Mouse (Mus musculus): ENCODE data around the gene Mvb12b.

Gene Mvb12b

DNA sequence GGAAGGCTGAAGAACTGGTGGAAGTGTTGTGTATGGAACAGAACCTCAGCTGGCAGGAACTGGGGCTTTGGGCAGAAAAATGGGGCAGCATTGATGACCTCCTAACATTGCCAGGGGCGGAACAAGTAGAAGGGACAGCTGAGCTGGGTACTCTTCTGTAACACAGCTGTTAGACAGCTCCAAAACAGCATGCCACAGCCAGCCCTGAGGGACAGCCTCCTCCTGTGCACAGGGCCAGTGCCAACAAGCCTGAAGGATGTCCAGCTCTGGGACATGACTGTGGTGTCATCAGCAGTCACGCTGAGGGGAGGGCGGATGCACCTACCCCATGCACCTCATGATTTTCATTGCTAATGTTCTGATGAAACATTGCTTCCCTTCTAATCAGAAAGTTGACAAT is 78.7 kb downstream of the Mvb12b start:
- no peak overlapping the region for H3K4me3 ChIP-seq (replicated peaks; ENCODE audit: low read length)
- peaks cover 11% of the 10 kb centered on the region; the same call in 1 of the 2 replicates for H3K4me1 ChIP-seq (replicated peaks; ENCODE audit: low read depth, low read length)
- H3K36me3 ChIP-seq (ENCODE audit: insufficient read depth, low read length) = no peaks in the 10 kb centered on the region
- H3K27me3 ChIP-seq (ENCODE audit: insufficient read depth, low read length) = no peaks in the 10 kb centered on the region; the same call in 1 of the 2 replicates
- TF ChIP-seq CTCF (conservative IDR thresholded peaks at IDR 0.05; ENCODE audit: low read length) = no peak
- TF ChIP-seq NANOG (IDR thresholded peaks at IDR 0.05; ENCODE audit: borderline replicate concordance, low read length) = no peak
- TF ChIP-seq POU5F1 (IDR thresholded peaks at IDR 0.05; ENCODE audit: borderline replicate concordance, low read length) = no peak
- no peaks in the 10 kb centered on the region for H3K9me3 ChIP-seq (ENCODE audit: low read length)

DNA sequence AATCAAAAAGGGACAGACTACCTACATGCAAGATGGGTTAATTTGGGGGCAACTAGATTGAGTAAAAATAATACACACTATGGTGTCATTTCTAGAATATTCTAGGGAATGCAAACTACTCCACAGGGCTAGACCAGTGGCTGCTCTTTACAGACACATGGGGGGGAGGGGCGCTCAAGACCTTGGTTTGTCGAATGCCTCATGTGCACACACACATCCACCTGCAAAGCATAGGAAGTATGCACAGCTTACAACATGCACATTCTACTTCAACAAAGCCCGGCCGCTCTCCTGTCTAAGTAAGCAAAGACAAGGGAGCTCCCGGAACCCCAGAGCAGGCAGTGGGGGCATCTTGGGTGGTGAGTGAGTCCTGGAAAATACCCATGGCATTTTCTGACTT is 79.7 kb downstream of the Mvb12b start:
- H3K9me3 ChIP-seq (ENCODE audit: low read length) = no peaks in the 10 kb centered on the region

DNA sequence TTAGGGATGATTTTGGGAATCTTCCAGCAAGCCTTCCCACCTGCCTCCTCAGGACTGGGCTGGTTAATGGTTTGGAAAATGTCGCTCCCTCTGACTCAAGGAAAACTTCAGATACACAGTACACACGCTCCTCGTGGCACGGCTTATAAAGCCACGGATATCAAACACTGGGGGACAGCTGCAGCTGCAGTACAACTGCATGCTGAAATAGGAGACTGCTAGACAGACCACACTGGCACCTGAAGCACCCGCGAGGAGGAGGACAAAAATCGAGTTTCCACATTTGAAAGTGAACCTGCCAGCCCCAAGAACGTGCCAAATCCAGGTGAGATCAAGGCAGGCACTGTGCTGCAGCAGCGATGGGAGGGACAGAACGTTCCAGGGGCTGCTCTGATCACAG is 82.1 kb downstream of the Mvb12b start:
- no peaks in the 10 kb centered on the region for H3K9me3 ChIP-seq (ENCODE audit: low read length)
- H3K36me3 ChIP-seq (ENCODE audit: insufficient read depth, low read length) = no peaks in the 10 kb centered on the region
- no peak overlapping the region for H3K4me3 ChIP-seq (replicated peaks; ENCODE audit: low read length)
- peaks cover 3% of the 10 kb centered on the region; the same call in 1 of the 2 replicates for H3K27me3 ChIP-seq (ENCODE audit: insufficient read depth, low read length)
- H3K4me1 ChIP-seq (replicated peaks; ENCODE audit: low read depth, low read length) = peaks cover 17% of the 10 kb centered on the region
- no peak for TF ChIP-seq NANOG (IDR thresholded peaks at IDR 0.05; ENCODE audit: borderline replicate concordance, low read length)

More for the DNA sequence above, 79.7 kb downstream of the Mvb12b start:
- Histone ChIP-seq H3K4me1 (replicated peaks; ENCODE audit: low read depth, low read length) (peaks cover 9% of the 10 kb centered on the region; the same call in 1 of the 2 replicates), H3K27me3 (ENCODE audit: insufficient read depth, low read length) (peaks cover under 1% of the 10 kb centered on the region; the same call in 1 of the 2 replicates), H3K36me3 (ENCODE audit: insufficient read depth, low read length) (no peaks in the 10 kb centered on the region), H3K4me3 (replicated peaks; ENCODE audit: low read length) (no peak overlapping the region)
- TF ChIP-seq POU5F1 (IDR thresholded peaks at IDR 0.05; ENCODE audit: borderline replicate concordance, low read length) (no peak), NANOG (IDR thresholded peaks at IDR 0.05; ENCODE audit: borderline replicate concordance, low read length) (no peak), CTCF (conservative IDR thresholded peaks at IDR 0.05; ENCODE audit: low read length) (no peak)

DNA sequence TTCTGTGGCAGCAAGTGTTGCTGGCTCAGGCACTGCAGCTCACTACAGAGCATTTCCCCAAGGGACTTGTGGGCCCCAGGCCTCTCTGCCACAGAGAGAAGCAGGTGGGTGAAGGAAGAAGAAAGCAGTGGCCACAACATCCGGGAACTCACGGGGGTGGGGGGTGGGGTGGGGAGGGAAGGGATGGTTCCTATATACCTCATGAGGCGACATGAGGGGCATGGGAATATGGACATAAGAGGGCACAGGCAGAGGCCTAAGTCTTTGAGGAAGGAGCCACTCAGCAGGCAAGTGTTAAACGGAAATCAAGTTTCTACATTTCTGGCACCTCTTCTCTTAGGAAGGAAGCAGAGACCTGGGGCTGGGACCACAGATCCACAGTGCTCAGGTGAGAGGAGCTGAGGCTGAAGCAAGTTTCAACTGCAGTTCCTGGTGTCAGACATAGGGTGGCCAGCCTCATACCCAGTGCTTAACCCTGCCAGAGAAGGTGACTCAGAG is 84.0 kb downstream of the Mvb12b start:
- H3K4me1 ChIP-seq (replicated peaks; ENCODE audit: low read depth, low read length) = peaks cover 17% of the 10 kb centered on the region
- TF ChIP-seq POU5F1 (IDR thresholded peaks at IDR 0.05; ENCODE audit: borderline replicate concordance, low read length) (no peak), CTCF (conservative IDR thresholded peaks at IDR 0.05; ENCODE audit: low read length) (no peak), NANOG (IDR thresholded peaks at IDR 0.05; ENCODE audit: borderline replicate concordance, low read length) (no peak)
- H3K36me3 ChIP-seq (ENCODE audit: insufficient read depth, low read length) = no peaks in the 10 kb centered on the region
- H3K4me3 ChIP-seq (replicated peaks; ENCODE audit: low read length) = no peak overlapping the region
- H3K27me3 ChIP-seq (ENCODE audit: insufficient read depth, low read length) = peaks cover 3% of the 10 kb centered on the region; the same call in 1 of the 2 replicates
- H3K9me3 ChIP-seq (ENCODE audit: low read length) = no peaks in the 10 kb centered on the region

DNA sequence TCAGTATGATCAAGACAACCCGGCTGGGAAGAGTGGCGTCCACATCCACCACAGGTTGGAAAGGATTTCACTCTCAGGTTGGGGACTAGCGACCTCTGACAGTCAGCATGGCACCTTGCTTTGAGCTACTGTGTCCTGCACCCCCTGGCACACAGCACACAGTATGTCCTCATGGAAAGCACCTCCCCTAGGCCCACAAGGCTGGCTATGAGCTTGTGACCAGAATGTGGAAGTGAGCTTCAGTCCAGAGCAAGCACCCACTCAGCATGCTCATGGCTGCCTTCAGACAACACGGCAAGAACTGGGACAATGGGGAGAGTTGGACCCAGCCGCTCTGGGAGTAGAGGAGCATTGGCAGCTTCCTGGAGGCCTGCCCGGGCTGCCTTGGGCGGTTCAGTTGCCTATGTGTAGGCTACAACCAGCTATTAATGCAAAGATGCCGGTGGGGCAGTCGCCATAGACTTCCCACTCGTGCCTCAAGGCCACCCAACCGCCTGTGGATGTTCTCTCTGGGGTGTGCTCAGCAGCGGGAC is 84.6 kb downstream of the Mvb12b start:
- peaks cover 17% of the 10 kb centered on the region for H3K4me1 ChIP-seq (replicated peaks; ENCODE audit: low read depth, low read length)
- no peak overlapping the region for H3K4me3 ChIP-seq (replicated peaks; ENCODE audit: low read length)
- no peaks in the 10 kb centered on the region for H3K9me3 ChIP-seq (ENCODE audit: low read length)
- TF ChIP-seq NANOG (IDR thresholded peaks at IDR 0.05; ENCODE audit: borderline replicate concordance, low read length) (no peak), POU5F1 (IDR thresholded peaks at IDR 0.05; ENCODE audit: borderline replicate concordance, low read length) (no peak), CTCF (conservative IDR thresholded peaks at IDR 0.05; ENCODE audit: low read length) (no peak)
- peaks cover 3% of the 10 kb centered on the region; the same call in 1 of the 2 replicates for H3K27me3 ChIP-seq (ENCODE audit: insufficient read depth, low read length)
- H3K36me3 ChIP-seq (ENCODE audit: insufficient read depth, low read length) = no peaks in the 10 kb centered on the region

DNA sequence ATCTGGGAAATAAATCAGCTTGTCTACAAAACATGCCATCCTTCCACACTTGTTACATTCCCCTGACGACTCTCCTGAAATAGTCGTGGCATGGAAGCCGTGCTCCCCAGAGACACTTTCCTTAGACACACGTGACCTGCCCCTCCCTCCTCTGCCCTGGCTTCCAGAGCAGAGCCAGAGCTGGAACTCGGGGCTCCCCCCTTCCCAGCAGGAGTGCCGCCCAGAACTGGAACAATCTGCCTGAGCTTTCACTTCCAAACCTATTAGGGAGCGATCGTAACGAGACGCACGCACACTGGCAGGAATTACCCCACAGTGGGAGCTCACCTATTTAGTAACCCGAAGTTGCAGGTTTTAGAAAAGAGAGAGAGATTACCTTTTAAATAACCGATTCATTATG is 86.0 kb downstream of the Mvb12b start:
- Histone ChIP-seq H3K4me3 (replicated peaks; ENCODE audit: low read length) (no peak overlapping the region), H3K4me1 (replicated peaks; ENCODE audit: low read depth, low read length) (peaks cover 17% of the 10 kb centered on the region), H3K9me3 (ENCODE audit: low read length) (no peaks in the 10 kb centered on the region), H3K36me3 (ENCODE audit: insufficient read depth, low read length) (no peaks in the 10 kb centered on the region), H3K27me3 (ENCODE audit: insufficient read depth, low read length) (peaks cover 3% of the 10 kb centered on the region; the same call in 1 of the 2 replicates)
- TF ChIP-seq CTCF (conservative IDR thresholded peaks at IDR 0.05; ENCODE audit: low read length) (no peak), NANOG (IDR thresholded peaks at IDR 0.05; ENCODE audit: borderline replicate concordance, low read length) (no peak)

DNA sequence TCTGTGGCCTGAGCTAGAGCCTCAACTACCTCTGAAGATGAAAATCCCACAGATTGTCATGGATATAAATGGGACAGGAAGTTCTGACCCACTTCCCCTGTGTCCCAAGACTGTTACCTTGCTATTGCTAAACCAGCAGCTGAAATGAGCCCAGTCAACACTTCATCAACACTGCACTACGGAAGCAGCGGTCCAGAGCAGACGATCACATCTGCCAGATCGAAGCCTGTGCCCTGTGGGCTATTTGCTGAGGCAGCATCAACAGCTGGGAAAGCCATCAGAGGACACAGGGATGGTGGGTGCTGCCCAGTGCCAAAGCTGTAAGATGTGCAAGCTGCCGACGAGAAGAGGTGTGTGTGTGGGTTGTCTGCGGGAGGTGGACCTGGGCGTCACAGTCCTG is 86.4 kb downstream of the Mvb12b start:
- H3K9me3 ChIP-seq (ENCODE audit: low read length) = no peaks in the 10 kb centered on the region
- H3K27me3 ChIP-seq (ENCODE audit: insufficient read depth, low read length) = peaks cover 3% of the 10 kb centered on the region; the same call in 1 of the 2 replicates
- no peak overlapping the region for H3K4me3 ChIP-seq (replicated peaks; ENCODE audit: low read length)
- TF ChIP-seq CTCF (conservative IDR thresholded peaks at IDR 0.05; ENCODE audit: low read length) (no peak), POU5F1 (IDR thresholded peaks at IDR 0.05; ENCODE audit: borderline replicate concordance, low read length) (no peak), NANOG (IDR thresholded peaks at IDR 0.05; ENCODE audit: borderline replicate concordance, low read length) (no peak)
- H3K36me3 ChIP-seq (ENCODE audit: insufficient read depth, low read length) = no peaks in the 10 kb centered on the region
- peaks cover 17% of the 10 kb centered on the region for H3K4me1 ChIP-seq (replicated peaks; ENCODE audit: low read depth, low read length)

DNA sequence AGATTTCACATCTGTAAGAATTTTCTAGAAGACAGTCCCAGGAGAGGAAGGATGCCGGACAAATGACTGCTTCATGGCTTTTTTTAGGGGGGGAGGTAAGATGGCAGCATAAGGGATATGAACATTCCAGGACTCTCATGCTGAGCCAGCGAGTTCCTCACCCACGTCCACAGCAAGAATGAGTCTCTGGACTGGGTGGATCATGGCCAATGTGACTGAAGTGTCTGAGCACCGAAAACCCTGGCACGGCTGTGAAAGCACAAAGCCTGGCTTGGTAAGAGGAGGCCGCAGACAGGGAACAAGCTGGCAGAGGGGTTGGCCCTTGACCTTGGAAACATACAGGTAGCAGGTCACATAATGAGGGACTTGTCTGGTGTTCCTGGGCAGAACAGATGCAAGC is 87.5 kb downstream of the Mvb12b start:
- TF ChIP-seq POU5F1 (IDR thresholded peaks at IDR 0.05; ENCODE audit: borderline replicate concordance, low read length) = no peak
- TF ChIP-seq NANOG (IDR thresholded peaks at IDR 0.05; ENCODE audit: borderline replicate concordance, low read length) = no peak
- TF ChIP-seq CTCF (conservative IDR thresholded peaks at IDR 0.05; ENCODE audit: low read length) = no peak
- H3K4me3 ChIP-seq (replicated peaks; ENCODE audit: low read length) = no peak overlapping the region
- H3K9me3 ChIP-seq (ENCODE audit: low read length) = no peaks in the 10 kb centered on the region
- H3K36me3 ChIP-seq (ENCODE audit: insufficient read depth, low read length) = no peaks in the 10 kb centered on the region
- H3K27me3 ChIP-seq (ENCODE audit: insufficient read depth, low read length) = peaks cover 3% of the 10 kb centered on the region; the same call in 1 of the 2 replicates
- H3K4me1 ChIP-seq (replicated peaks; ENCODE audit: low read depth, low read length) = peaks cover 17% of the 10 kb centered on the region

Measured in E14TG2a.4 (cell line).